Mouse (Mus musculus) stomach, postnatal 0 days (tissue): ENCODE measurements at regions not wholly inside any gene's neighbourhood (a gene's known extent, or its start where the extent isn't known, plus 50 kb on each side); places are given as distances from the start of the nearest gene placed in this dataset.

Experiments used
- CTCF ChIP-seq: IDR thresholded peaks from 2 replicates; pipeline ENCODE4 v1.5.1; 2016; ENCODE audit warnings: antibody characterized with exemption, low read depth, mild to moderate bottlenecking, moderate library complexity
- EP300 ChIP-seq: optimal IDR thresholded peaks from 2 replicates; pipeline ENCODE3; 2016; ENCODE audit warnings: antibody characterized with exemption

DNA sequence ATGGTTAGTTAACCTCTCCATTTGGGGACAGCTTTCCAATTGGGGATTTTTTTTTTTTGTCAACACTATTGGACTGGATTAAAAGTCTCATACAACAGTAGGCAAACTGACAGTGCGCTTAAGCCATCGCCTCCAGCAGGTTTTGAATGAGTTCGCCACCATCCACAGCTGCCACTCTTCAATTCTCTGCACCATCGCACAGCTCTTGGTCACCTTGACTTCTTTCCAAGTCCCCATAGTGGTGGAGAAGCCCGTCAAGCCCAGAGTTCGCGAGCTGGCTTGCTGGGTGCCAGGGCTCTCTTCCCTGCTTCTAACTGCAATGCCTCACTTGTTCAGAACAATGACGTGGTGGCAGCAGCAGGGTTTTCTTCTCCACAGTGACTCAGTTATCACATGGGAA is 151.9 kb upstream of the Atp6ap2 start:
- TF ChIP-seq CTCF: no peak
- no peak for TF ChIP-seq EP300
